Mouse (Mus musculus): ENCODE measurements around the gene Psmd9.

DNA sequence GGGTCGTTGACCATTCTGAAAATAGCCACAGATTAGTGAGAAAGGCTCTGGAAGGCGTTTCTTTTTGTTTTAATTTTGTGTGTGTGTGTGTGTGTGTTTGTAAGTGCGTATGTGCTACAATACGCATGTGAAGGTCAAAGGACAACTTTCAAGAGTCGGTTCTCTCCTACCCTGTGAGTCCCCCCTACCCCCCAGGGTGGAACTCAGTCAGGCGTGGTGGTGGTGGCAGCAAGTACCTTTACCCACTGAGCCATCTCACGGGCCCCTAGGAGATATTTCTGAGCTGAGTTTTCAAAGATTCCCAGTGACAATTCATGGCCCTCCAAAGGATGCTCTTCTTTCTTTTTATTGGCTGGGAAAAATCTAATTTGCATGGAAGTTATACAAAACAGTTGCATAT, 128.6 kb downstream of the Psmd9 start:
- TF ChIP-seq GATA1 (IDR thresholded peaks at IDR 0.05; ENCODE audit: borderline replicate concordance, low read length) (no peak), FLI1 (IDR thresholded peaks at IDR 0.05; ENCODE audit: low read length) (no peak)
